Mouse (Mus musculus) forebrain, embryonic 14.5 days (tissue): ENCODE data around the gene Commd1. TPM values are rescaled to one million over a fixed set of nuclear protein-coding genes. Genes with fewer than 3 reads are reported as not detected.

Experiments
- ATAC-seq: fragments of 200-750 bp; cut with Nextera tagmentation; 2 replicates; pipeline ENCODE4 v1.8.0; 2017; ENCODE audit warnings: mild to moderate bottlenecking, moderate library complexity
- DNase-seq: peaks from one replicate; pipeline ENCODE4 v3.0.0-alpha.2; 2015; ENCODE audit warnings: low spot score
- H3K27ac ChIP-seq: fragments of 300-500 bp; sonication (generic); 2 replicates; pipeline ENCODE4 v1.5.1; 2014; ENCODE audit warnings: low read depth, mild to moderate bottlenecking, control low read depth, low read length, moderate library complexity
- H3K27me3 ChIP-seq: fragments of 300-500 bp; sonication (generic); replicated peaks from 2 replicates; pipeline ENCODE4 v1.6.1; 2014; ENCODE audit warnings: low read length, control low read depth, mixed read lengths; ENCODE audit not compliant: control insufficient read depth, insufficient read depth
- H3K36me3 ChIP-seq: fragments of 300-500 bp; sonication (generic); 2 replicates; pipeline ENCODE4 v1.6.1; 2014; ENCODE audit warnings: low read length, control low read depth; ENCODE audit not compliant: control insufficient read depth, insufficient read depth
- H3K4me1 ChIP-seq: fragments of 300-500 bp; sonication (generic); 2 replicates; pipeline ENCODE4 v1.6.1; 2014; ENCODE audit warnings: antibody characterized with exemption, low read length, control low read depth; ENCODE audit not compliant: control insufficient read depth, insufficient read depth
- H3K4me2 ChIP-seq: fragments of 300-500 bp; sonication (generic); 2 replicates; pipeline ENCODE4 v1.6.1; 2014; ENCODE audit warnings: mild to moderate bottlenecking, control low read depth, low read length
- H3K4me3 ChIP-seq: fragments of 300-500 bp; sonication (generic); 2 replicates; pipeline ENCODE4 v1.5.1; 2014; ENCODE audit warnings: low read depth, low read length, control low read depth
- H3K9ac ChIP-seq: fragments of 300-500 bp; sonication (generic); 2 replicates; pipeline ENCODE4 v1.6.1; 2014; ENCODE audit warnings: mild to moderate bottlenecking, low read length, control low read depth, moderate library complexity
- H3K9me3 ChIP-seq: fragments of 300-500 bp; sonication (generic); replicated peaks from 2 replicates; pipeline ENCODE4 v1.6.1; 2016; ENCODE audit warnings: low read length, control low read depth, mixed read lengths; ENCODE audit not compliant: control insufficient read depth
- WGBS: fragments of 180-500 bp; shearing (Covaris S2); extraction: QIAGEN DNeasy Blood & Tissue Kit; methylation state at CpG from one replicate; pipeline ENCODE4 v1.1.7; 2014; 5-methylcytosine and 5-hydroxymethylcytosine counted together
- polyA plus RNA-seq: library from polyadenylated mRNA; unstranded; fragments of >200 nt; fragmentation: Nextera tagmentation; extraction: Ambion mirVana; gene quantifications from 2 replicates; pipeline ENCODE4 v1.2.1, GENCODE M21; 2014

The Commd1 gene
- polyA plus RNA-seq, 1 experiment from 2014 or later = 304 TPM

DNA sequence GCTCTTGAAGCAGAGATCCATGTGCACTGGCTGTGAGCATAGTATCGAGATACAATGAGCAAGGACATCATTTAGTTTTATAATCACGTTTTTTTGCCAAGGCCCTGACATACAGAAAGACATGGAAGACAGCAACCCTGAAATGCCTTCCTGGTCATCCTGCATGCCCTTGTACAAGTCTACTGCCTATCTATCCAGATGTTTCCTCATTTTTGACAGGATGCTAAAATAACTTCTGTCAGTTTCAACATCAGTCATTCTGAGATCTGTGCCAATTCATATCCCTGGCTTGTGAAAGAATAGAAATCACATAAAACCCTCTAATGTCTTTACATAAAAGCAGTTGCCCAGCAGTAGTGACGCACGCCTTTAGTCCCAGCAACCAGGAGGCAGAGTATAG is 85.1 kb downstream of the Commd1 start:
- DNase-seq (no peak), ATAC-seq (no peak)
- Histone ChIP-seq H3K36me3 (0 out of 2 replicates have a peak, but pooled peaks cover 2% of the 10 kb centered on the region), H3K4me2 (no peak overlapping the region), H3K27ac (no peak overlapping the region), H3K4me1 (no peaks in the 10 kb centered on the region), H3K4me3 (no peak overlapping the region), H3K9me3 (no peaks in the 10 kb centered on the region), H3K9ac (no peak overlapping the region), H3K27me3 (no peaks in the 10 kb centered on the region)
- 93% methylated on average over 4 of the region's 4 CpGs for WGBS

DNA sequence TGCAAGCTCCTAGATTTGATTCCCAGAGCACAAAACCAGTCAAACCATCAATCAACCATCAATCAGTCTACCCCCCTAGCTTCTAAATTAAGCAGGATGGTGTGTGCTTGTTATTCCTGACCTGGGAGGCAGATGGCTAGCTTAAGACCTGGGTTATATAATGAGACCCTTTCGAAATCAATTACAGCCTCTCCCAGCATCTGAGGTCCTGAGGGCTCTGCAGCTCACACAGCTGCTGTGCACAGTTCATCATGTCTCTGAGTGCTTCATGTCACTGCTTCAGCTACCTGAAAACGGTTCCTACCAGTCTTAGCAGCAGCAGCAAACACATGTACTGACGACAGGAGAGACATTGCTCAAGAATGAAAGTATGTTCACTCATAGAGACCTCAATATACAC is 89.1 kb downstream of the Commd1 start:
- no peaks in the 10 kb centered on the region for H3K4me1 ChIP-seq
- H3K27me3 ChIP-seq = no peaks in the 10 kb centered on the region
- H3K9ac ChIP-seq = no peak overlapping the region
- H3K4me2 ChIP-seq = no peak overlapping the region
- no peak overlapping the region for H3K27ac ChIP-seq
- WGBS = 78% methylated on average over 3 of the region's 3 CpGs
- no peaks in the 10 kb centered on the region for H3K36me3 ChIP-seq
- DNase-seq = no peak
- ATAC-seq = no peak
- H3K4me3 ChIP-seq = no peak overlapping the region
- H3K9me3 ChIP-seq = no peaks in the 10 kb centered on the region

DNA sequence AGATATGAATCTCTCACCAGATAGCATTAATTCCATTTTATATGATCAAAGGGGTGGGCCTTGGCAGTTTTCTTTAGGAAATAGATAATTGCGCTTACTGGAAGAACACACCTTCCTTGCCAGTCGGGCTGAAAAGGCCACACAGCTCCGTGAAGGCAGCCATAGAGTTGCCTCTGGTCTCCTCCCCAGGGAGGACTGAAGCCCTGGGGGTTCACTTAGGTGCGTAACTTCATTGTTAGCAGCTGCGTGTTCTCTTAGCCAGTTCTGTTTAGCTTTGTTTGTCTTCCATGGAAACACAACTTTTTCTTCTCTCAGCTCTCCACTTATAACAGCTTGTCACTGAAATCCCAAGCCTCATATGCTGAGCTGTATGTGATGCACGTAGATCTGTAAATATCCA is 89.7 kb downstream of the Commd1 start:
- ATAC-seq (no peak), DNase-seq (no peak)
- no peak overlapping the region for H3K4me3 ChIP-seq
- no peaks in the 10 kb centered on the region for H3K4me1 ChIP-seq
- H3K9me3 ChIP-seq = no peaks in the 10 kb centered on the region
- no peaks in the 10 kb centered on the region for H3K27me3 ChIP-seq
- no peak overlapping the region for H3K9ac ChIP-seq
- H3K27ac ChIP-seq = no peak overlapping the region
- H3K36me3 ChIP-seq = no peaks in the 10 kb centered on the region
- H3K4me2 ChIP-seq = no peak overlapping the region
- WGBS = 83% methylated on average over 6 of the region's 6 CpGs

DNA sequence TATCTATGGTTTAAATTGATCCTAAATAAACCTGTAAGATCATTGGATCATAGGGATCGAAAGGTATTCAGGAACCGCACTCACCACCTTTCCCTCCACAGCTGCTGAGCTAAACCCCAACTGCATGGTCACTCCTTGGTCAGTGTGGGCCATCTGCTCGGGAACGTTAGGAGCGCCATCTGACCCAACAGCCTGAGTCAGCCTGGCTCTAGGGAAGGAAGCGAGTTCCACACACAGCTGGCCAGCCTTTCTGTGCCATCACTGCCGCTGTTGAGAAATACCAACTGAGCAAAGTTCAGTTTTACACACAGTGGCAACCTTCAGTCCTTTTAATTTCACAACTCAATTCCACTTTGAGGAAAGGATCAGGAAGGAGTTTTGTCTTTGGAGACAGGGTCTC is 90.3 kb downstream of the Commd1 start:
- no peaks in the 10 kb centered on the region for H3K36me3 ChIP-seq
- H3K9ac ChIP-seq = no peak overlapping the region
- ATAC-seq (no peak), DNase-seq (no peak)
- WGBS = 93% methylated on average over 7 of the region's 7 CpGs
- H3K27ac ChIP-seq = no peak overlapping the region
- no peaks in the 10 kb centered on the region for H3K4me1 ChIP-seq
- no peak overlapping the region for H3K4me3 ChIP-seq
- H3K4me2 ChIP-seq = no peak overlapping the region
- no peaks in the 10 kb centered on the region for H3K27me3 ChIP-seq
- H3K9me3 ChIP-seq = no peaks in the 10 kb centered on the region

DNA sequence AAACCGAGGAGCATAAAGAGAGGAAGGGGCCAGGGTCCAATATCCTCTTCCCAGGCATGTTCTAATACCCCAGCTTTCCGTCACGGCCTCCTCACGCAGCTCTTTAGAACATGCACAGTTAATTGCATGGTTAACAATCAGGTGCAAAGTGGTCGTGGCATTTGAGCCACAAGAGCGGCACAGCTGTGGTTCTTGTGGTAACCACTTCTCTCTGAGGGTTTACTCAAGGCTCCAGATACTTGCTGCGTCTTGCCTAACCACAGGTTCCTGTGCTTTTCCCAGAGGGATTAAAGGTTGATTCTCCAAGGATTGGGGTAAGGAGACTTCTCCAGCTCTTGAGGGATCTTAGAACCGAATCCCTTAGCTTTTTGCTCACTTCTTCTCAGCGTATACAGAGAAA is 90.9 kb downstream of the Commd1 start:
- H3K27me3 ChIP-seq = no peaks in the 10 kb centered on the region
- H3K27ac ChIP-seq = no peak overlapping the region
- H3K9me3 ChIP-seq = no peaks in the 10 kb centered on the region
- H3K4me1 ChIP-seq = no peaks in the 10 kb centered on the region
- no peak overlapping the region for H3K4me3 ChIP-seq
- 72% methylated on average over 9 of the region's 9 CpGs for whole genome bisulfite sequencing
- H3K9ac ChIP-seq = no peak overlapping the region
- H3K36me3 ChIP-seq = no peaks in the 10 kb centered on the region
- DNase-seq (no peak), ATAC-seq (no peak)
- no peak overlapping the region for H3K4me2 ChIP-seq

DNA sequence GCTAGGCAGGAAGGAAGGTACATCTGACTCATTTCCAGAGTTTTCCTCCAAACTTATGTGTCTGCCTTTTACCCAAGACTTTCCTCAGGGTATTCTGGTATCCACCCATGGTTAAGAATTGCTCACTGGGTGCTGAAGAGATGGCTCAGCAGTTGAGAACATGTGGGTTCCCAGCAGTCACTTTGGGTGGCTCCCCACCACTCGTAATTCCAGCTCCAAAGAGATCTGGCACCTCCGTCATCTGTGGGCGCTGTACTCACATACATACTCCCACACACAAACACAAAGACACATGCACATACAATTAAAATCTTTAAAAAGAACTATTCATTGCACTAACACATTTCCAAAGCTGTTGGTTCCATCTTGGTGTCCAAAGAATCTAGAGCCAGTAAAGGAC is 93.0 kb downstream of the Commd1 start:
- no peaks in the 10 kb centered on the region for H3K9me3 ChIP-seq
- no peak overlapping the region for H3K4me3 ChIP-seq
- no peaks in the 10 kb centered on the region for H3K36me3 ChIP-seq
- H3K4me2 ChIP-seq = no peak overlapping the region
- WGBS = 94% methylated on average over 3 of the region's 3 CpGs
- DNase-seq (no peak), ATAC-seq (no peak)
- H3K4me1 ChIP-seq = no peaks in the 10 kb centered on the region
- H3K27me3 ChIP-seq = no peaks in the 10 kb centered on the region
- H3K27ac ChIP-seq = no peak overlapping the region
- H3K9ac ChIP-seq = no peak overlapping the region

DNA sequence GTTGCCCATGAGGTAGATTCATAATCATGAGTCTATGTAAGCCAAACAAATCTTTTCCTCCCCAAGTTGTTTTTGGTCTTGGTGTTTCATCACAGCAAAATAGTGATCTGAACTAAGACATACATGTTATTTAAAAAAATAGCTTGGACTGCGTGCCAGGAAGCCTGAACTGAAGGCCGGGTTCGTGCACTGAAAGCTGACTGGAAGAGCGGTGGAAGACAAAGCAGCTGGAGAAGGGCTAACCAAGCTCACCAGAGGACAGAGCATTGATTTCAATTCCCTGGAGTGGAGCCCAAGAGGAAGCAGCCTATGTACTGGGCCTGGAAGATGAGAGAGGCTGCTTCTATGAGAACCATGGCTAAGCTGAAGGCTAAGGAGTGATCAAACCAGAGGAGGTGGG is 95.2 kb downstream of the Commd1 start:
- no peak overlapping the region for H3K27ac ChIP-seq
- H3K9ac ChIP-seq = no peak overlapping the region
- ATAC-seq (no peak), DNase-seq (no peak)
- 95% methylated on average over 4 of the region's 4 CpGs for WGBS
- H3K9me3 ChIP-seq = no peaks in the 10 kb centered on the region
- no peaks in the 10 kb centered on the region for H3K4me1 ChIP-seq
- no peak overlapping the region for H3K4me3 ChIP-seq
- no peaks in the 10 kb centered on the region for H3K36me3 ChIP-seq
- H3K27me3 ChIP-seq = no peaks in the 10 kb centered on the region
- no peak overlapping the region for H3K4me2 ChIP-seq

DNA sequence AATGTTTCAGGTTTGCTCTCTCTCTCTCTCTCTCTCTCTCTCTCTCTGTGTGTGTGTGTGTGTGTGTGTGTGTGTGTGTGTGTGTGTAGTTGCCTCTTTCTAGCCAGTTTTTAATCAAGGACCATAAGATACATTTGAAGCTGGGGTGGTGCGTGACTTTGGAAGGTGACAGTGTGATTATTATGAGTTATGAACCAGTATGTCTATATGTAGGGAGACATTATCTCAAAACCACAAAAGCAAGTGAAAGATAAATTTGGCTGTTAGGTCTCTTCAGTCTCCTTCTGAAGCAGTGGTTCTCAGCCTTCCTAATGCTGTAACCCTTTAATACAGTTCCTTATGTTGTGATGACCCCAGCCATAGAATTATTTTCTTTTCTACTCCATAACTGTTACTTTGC is 96.8 kb downstream of the Commd1 start:
- Histone ChIP-seq H3K4me2 (no peak overlapping the region), H3K9ac (no peak overlapping the region), H3K4me3 (no peak overlapping the region), H3K9me3 (no peaks in the 10 kb centered on the region), H3K27ac (no peak overlapping the region), H3K36me3 (no peaks in the 10 kb centered on the region), H3K27me3 (no peaks in the 10 kb centered on the region), H3K4me1 (no peaks in the 10 kb centered on the region)
- no peak for DNase-seq
- ATAC-seq = no peak
- 100% methylated on average over 1 of the region's 1 CpGs for WGBS

DNA sequence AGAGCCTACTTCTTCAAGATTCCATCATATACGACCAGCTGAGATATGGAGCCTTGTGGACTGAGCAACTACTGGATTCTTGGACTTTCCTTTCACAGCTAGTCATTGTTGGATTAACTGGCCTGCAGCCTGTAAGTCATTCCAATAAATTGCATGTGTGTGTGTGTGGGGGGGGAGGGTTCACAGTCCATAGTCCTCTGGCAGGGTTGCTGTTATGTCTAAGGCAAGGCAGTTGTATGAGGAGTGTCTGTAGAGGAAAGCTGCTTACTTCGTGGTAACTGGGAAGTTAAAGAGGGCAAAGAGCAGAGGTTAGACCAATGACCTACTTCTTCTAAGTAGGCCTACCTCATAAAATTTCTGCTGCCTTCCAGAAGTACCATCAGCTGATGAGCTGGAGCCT is 98.5 kb downstream of the Commd1 start:
- Histone ChIP-seq H3K4me1 (no peaks in the 10 kb centered on the region), H3K27me3 (no peaks in the 10 kb centered on the region), H3K27ac (no peak overlapping the region), H3K9me3 (no peaks in the 10 kb centered on the region), H3K4me3 (no peak overlapping the region), H3K36me3 (no peaks in the 10 kb centered on the region), H3K9ac (no peak overlapping the region), H3K4me2 (no peak overlapping the region)
- DNase-seq (no peak), ATAC-seq (no peak)
- WGBS = 87% methylated on average over 2 of the region's 2 CpGs

DNA sequence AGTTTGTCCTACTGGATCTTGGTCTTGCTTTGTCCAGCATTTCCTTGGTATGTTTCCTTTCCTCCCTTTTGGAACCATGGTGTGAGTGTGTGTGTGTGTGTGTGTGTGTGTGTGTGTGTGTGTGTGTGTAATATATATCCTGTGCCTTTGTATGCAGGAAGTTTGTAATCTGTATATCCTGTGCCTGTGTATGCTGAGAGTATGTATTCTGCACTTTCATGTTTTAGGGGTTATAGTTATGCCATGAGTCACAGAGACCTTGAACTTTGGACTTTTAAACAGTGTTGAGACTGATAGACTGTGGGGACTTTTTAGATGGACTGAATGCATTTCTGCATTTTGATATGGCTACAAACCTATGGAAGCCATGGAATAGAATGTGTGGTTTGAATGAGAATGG is 99.3 kb downstream of the Commd1 start:
- Histone ChIP-seq H3K36me3 (no peaks in the 10 kb centered on the region), H3K4me2 (no peak overlapping the region), H3K9ac (no peak overlapping the region), H3K4me1 (no peaks in the 10 kb centered on the region), H3K27ac (no peak overlapping the region), H3K27me3 (no peaks in the 10 kb centered on the region), H3K4me3 (no peak overlapping the region), H3K9me3 (no peaks in the 10 kb centered on the region)
- DNase-seq (no peak), ATAC-seq (no peak)
